Comparison of ENCODE assay signal across 9 mouse cellular contexts in the genomic region with DNA sequence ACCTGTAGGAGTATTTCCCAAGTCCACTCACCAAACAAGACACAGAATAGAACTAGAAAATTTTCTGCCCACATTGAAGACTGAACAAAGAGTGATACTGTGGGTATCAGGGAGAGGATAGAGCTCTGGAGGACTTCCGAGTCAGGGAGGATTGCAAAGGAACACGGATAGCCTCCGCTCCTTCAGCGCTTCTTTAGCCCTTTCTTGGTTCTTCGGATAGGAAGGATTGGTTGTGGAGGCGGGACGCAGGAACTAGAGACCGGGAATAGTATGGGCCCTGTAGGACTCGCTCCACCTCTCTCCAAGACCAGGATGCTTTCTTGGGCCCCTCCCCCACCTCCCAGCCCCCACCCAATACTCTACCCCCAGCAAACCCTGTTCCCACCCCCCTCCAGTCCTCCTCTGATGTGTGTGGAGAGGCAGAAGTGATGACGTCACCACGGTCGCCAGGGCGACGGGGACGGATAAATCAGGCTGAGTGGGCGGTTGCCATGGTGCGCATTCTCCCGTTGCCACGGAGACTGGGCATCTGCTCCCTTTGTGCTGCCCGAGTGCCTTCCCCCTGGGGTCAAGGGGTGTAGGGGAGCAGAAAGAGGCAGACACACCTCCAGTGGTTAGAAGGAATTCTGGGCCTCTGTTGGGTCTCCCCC. TPM values are rescaled to one million over a fixed set of nuclear protein-coding genes. Genes with fewer than 3 reads are reported as not detected.
DNase-seq lines count a peak whose midpoint lies in the region; ATAC-seq and TF ChIP-seq lines count a peak whose summit lies in the region.
"Had no signal": no experiment of that assay in that cellular context is flagged by ENCODE, and none has a peak within 500 bp of the region (broad histone marks: within the 10 kb centered on the region; RNA-seq: fewer than 3 reads in every experiment).

No protein-coding gene starts in this region.

- no peak overlapping the region for H3K9ac ChIP-seq in liver, postnatal 0 days (replicated peaks)
- no peak overlapping the region for H3K9ac ChIP-seq in liver, embryonic 11.5 days (ENCODE audit: low read depth, low read length)

- WGBS in liver, postnatal 0 days (ENCODE audit: insufficient replicate concordance): 46% methylated on average over 19 of the region's 20 CpGs
- WGBS in liver, embryonic 11.5 days: 37% methylated on average over 20 of the region's 20 CpGs

- H3K27me3 ChIP-seq in liver, postnatal 0 days (ENCODE audit: insufficient read depth, low read length): peaks cover 20% of the 10 kb centered on the region
- peaks cover 29% of the 10 kb centered on the region for H3K27me3 ChIP-seq in liver, embryonic 11.5 days (replicated peaks; ENCODE audit: control insufficient read depth, insufficient read depth, low read length)

- no peak overlapping the region for H3K4me2 ChIP-seq in liver, postnatal 0 days (ENCODE audit: low read depth, low read length)
- H3K4me2 ChIP-seq in liver, embryonic 11.5 days: no peak overlapping the region

- no peaks in the 10 kb centered on the region for H3K9me3 ChIP-seq in liver, postnatal 0 days (ENCODE audit: low read length)
- no peaks in the 10 kb centered on the region for H3K9me3 ChIP-seq in liver, embryonic 11.5 days (ENCODE audit: control insufficient read depth, low read length)

- no peak for TF ChIP-seq EP300 in liver, postnatal 0 days (IDR thresholded peaks at IDR 0.05; ENCODE audit: low read depth)

- no peaks in the 10 kb centered on the region for H3K4me1 ChIP-seq in liver, postnatal 0 days (ENCODE audit: insufficient read depth)
- H3K4me1 ChIP-seq in liver, embryonic 11.5 days (replicated peaks; ENCODE audit: control insufficient read depth, insufficient read depth, low read length): no peaks in the 10 kb centered on the region

- no peak overlapping the region for H3K4me3 ChIP-seq in liver, postnatal 0 days (ENCODE audit: low read depth, low read length)
- H3K4me3 ChIP-seq in liver, embryonic 11.5 days (ENCODE audit: low read depth, low read length): no peak overlapping the region
- peak overlapping the region; percentile 22; the same call in 1 of the 2 replicates for H3K4me3 ChIP-seq in left cerebral cortex, adult 2 months

- intact Hi-C loops in left cerebral cortex, adult 2 months (cut with DNase I): no loop called here

- H3K36me3 ChIP-seq in liver, postnatal 0 days (replicated peaks; ENCODE audit: insufficient read depth, low read length): no peaks in the 10 kb centered on the region
- H3K36me3 ChIP-seq in liver, embryonic 11.5 days (ENCODE audit: control insufficient read depth, insufficient read depth, low read length): no peaks in the 10 kb centered on the region

- peak; percentile 30 for DNase-seq in liver, postnatal 0 days
- no peak for DNase-seq in liver, embryonic 11.5 days (ENCODE audit: low spot score)
- DNase-seq in cerebellum, postnatal 14 days: peak; percentile 92 to 95
- peak; percentile 93 to 95 for DNase-seq in frontal cortex, postnatal 14 days (ENCODE audit: low spot score in 2 of 2)
- peak; percentile 96 for DNase-seq in left cerebral cortex, adult 2 months (ENCODE audit: extremely low spot score in 1 of 2, low spot score in 2 of 2)
- peak; percentile 58 for DNase-seq in retina, adult 2 months (ENCODE audit: low read depth, low spot score)
- no peak for DNase-seq in gastrocnemius, postnatal 4 days (ENCODE audit: low spot score in 2 of 2)

- no peak for TF ChIP-seq CTCF in liver, postnatal 0 days (IDR thresholded peaks at IDR 0.05; ENCODE audit: low read depth)
- no peak for TF ChIP-seq CTCF in left cerebral cortex, adult 2 months (IDR thresholded peaks at IDR 0.05)

- no peak for ATAC-seq in liver, postnatal 0 days
- no peak for ATAC-seq in liver, embryonic 11.5 days (replicated peaks; ENCODE audit: low FRiP score)
- ATAC-seq in monocyte, adult 5-6 weeks (replicated peaks; ENCODE audit: insufficient number of reproducible peaks, low FRiP score, low TSS enrichment, poor library complexity, severe bottlenecking): no peak

- no peak overlapping the region for H3K27ac ChIP-seq in liver, postnatal 0 days (ENCODE audit: low read depth)
- H3K27ac ChIP-seq in liver, embryonic 11.5 days (ENCODE audit: low read depth, low read length): no peak overlapping the region
- peak overlapping the region; percentile 98 for H3K27ac ChIP-seq in left cerebral cortex, adult 2 months

RNA-seq across cellular contexts. Expression of a gene that starts 3.8 kb away (rescaled TPM):
- polyA plus RNA-seq in liver, postnatal 0 days (2015; fragmentation: Nextera tagmentation; extraction: Ambion mirVana): 0.34 TPM in 1 of 2 replicates, not detected in the other
- polyA plus RNA-seq in liver, embryonic 11.5 days (2014; fragmentation: Nextera tagmentation; extraction: Ambion mirVana): 0.53 TPM in 1 of 2 replicates, not detected in the other
- 1 to 10 TPM; 4.4 to 5.8 TPM for total RNA-seq in left cerebral cortex, adult 2 months (2021)
- total RNA-seq in gastrocnemius, postnatal 4 days (2021): 1 to 10 TPM; 6.1 to 8.0 TPM
- total RNA-seq in monocyte, adult 5-6 weeks (2017): 1.8 to 2.2 TPM in 2 of 3 replicates, not detected in the other
- total RNA-seq: ES-E14 had no signal

RNA-seq across cellular contexts. Expression of a gene that starts 5.8 kb away (rescaled TPM):
- polyA plus RNA-seq in liver, postnatal 0 days (2015; fragmentation: Nextera tagmentation; extraction: Ambion mirVana): 0.04 and 0.06 TPM in 2 replicates
- polyA plus RNA-seq in liver, embryonic 11.5 days (2014; fragmentation: Nextera tagmentation; extraction: Ambion mirVana): 2.9 and 3.8 TPM in 2 replicates
- 100 to 1,000 TPM; 159 to 177 TPM for total RNA-seq in left cerebral cortex, adult 2 months (2021)
- under 1 TPM in 1 of 2 experiments, not detected in 1; 0.27 TPM for total RNA-seq in gastrocnemius, postnatal 4 days (2021)
- 0.19 TPM in 1 of 3 replicates, not detected in the others for total RNA-seq in monocyte, adult 5-6 weeks (2017)

RNA-seq across cellular contexts. Expression of a gene that starts 40.2 kb away (rescaled TPM):
- 0.15 and 0.38 TPM in 2 replicates for polyA plus RNA-seq in liver, postnatal 0 days (2015; fragmentation: Nextera tagmentation; extraction: Ambion mirVana)
- 0.51 and 0.53 TPM in 2 replicates for polyA plus RNA-seq in liver, embryonic 11.5 days (2014; fragmentation: Nextera tagmentation; extraction: Ambion mirVana)
- not detected for total RNA-seq in left cerebral cortex, adult 2 months (2021)
- not detected for total RNA-seq in gastrocnemius, postnatal 4 days (2021)
- total RNA-seq in monocyte, adult 5-6 weeks (2017): 0.43 TPM in 1 of 3 replicates, not detected in the others

RNA-seq across cellular contexts. Expression of a gene that starts 40.8 kb away (rescaled TPM):
- polyA plus RNA-seq in liver, postnatal 0 days (2015; fragmentation: Nextera tagmentation; extraction: Ambion mirVana): 27.4 and 28.7 TPM in 2 replicates
- 84.9 and 87.3 TPM in 2 replicates for polyA plus RNA-seq in liver, embryonic 11.5 days (2014; fragmentation: Nextera tagmentation; extraction: Ambion mirVana)
- total RNA-seq in left cerebral cortex, adult 2 months (2021): 10 to 100 TPM; 38.6 to 41.6 TPM
- 10 to 100 TPM; 51.7 to 53.1 TPM for total RNA-seq in gastrocnemius, postnatal 4 days (2021)
- total RNA-seq in monocyte, adult 5-6 weeks (2017): 54.6 to 77.8 TPM (median 70.4 TPM) in 3 replicates

Comparison
In these comparisons a context has a peak if more than half of its experiments do, and no peak if none do; other contexts are left out.
1. DNase-seq: peak in liver, postnatal 0 days (single experiment), cerebellum, postnatal 14 days (2 of 2), frontal cortex, postnatal 14 days (2 of 2), left cerebral cortex, adult 2 months (2 of 2) and retina, adult 2 months (single experiment); none in liver, embryonic 11.5 days (single experiment) and gastrocnemius, postnatal 4 days (0 of 2).
2. RNA of a gene that starts 5.8 kb away (total RNA-seq): 159 to 177 TPM in left cerebral cortex, adult 2 months; 0.27 TPM in gastrocnemius, postnatal 4 days and 0.19 TPM in monocyte, adult 5-6 weeks; every median in the first group is over 100 times any median in the second.